Mouse (Mus musculus): Measurements from ENCODE around the gene Nbas. TPM values are rescaled to one million over a fixed set of nuclear protein-coding genes. Genes with fewer than 3 reads are reported as not detected.

The Nbas gene
- total RNA-seq, 1 experiment = 32.2 TPM

GRCm38 (mm10) chr12:13291453-13291852, 22.5 kb downstream of the Nbas start:
- Histone ChIP-seq H3K4me3 (ENCODE audit: insufficient read depth in 1 of 2, low read depth in 1 of 2, low read length in 2 of 2, poor library complexity in 1 of 2, severe bottlenecking in 1 of 2) (no peak overlapping the region), H3K9me3 (ENCODE audit: control insufficient read depth, insufficient read depth, low read depth, low read length) (no peaks in the 10 kb centered on the region), H3K9ac (ENCODE audit: insufficient read depth, low read depth, low read length, poor library complexity, severe bottlenecking) (no peak overlapping the region), H3K4me1 (ENCODE audit: control insufficient read depth in 2 of 2, insufficient read depth in 2 of 2, low read length in 2 of 2, poor library complexity in 1 of 2) (no peaks in the 10 kb centered on the region), H3K27ac (ENCODE audit: insufficient read depth, low read depth, low read length, poor library complexity, severe bottlenecking) (no peak overlapping the region), H3K36me3 (ENCODE audit: control insufficient read depth, insufficient read depth, low read length, poor library complexity, severe bottlenecking) (no peaks in the 10 kb centered on the region)
- in situ Hi-C loops (cut with MboI; ENCODE audit: low sequenced_read_pairs in 2 of 2, unreplicated experiment in 2 of 2) = loop anchor here in 1 of 2 experiments (10.0 kb wide), 1 partner anchor 57 kb away; no protein-coding TSS in a partner anchor
- TF ChIP-seq ZC3H11A (IDR thresholded peaks at IDR 0.05; ENCODE audit: borderline replicate concordance, low read depth, low read length) = no peak
- no peak for TF ChIP-seq ZNF384 (IDR thresholded peaks at IDR 0.05; ENCODE audit: low read depth, low read length)
- no peak for TF ChIP-seq MAFK (IDR thresholded peaks at IDR 0.05; ENCODE audit: insufficient read depth, low read depth, low read length)
- no peak for TF ChIP-seq HCFC1 (IDR thresholded peaks at IDR 0.05; ENCODE audit: borderline replicate concordance, insufficient read depth, low read length)
- TF ChIP-seq CHD2 (IDR thresholded peaks at IDR 0.05; ENCODE audit: low read depth, low read length) = no peak
- DNase-seq (ENCODE audit: low read depth, low spot score) = no peak

- no peak for TF ChIP-seq CHD2 (IDR thresholded peaks at IDR 0.05; ENCODE audit: low read depth, low read length)
- no peak for TF ChIP-seq ZNF384 (IDR thresholded peaks at IDR 0.05; ENCODE audit: low read depth, low read length)
- no peak for TF ChIP-seq HCFC1 (IDR thresholded peaks at IDR 0.05; ENCODE audit: borderline replicate concordance, insufficient read depth, low read length)
- no peak for TF ChIP-seq MAFK (IDR thresholded peaks at IDR 0.05; ENCODE audit: insufficient read depth, low read depth, low read length)
- TF ChIP-seq ZC3H11A (IDR thresholded peaks at IDR 0.05; ENCODE audit: borderline replicate concordance, low read depth, low read length) = no peak
- in situ Hi-C loops (cut with MboI; ENCODE audit: low sequenced_read_pairs in 2 of 2, unreplicated experiment in 2 of 2) = loop anchor here in 1 of 2 experiments (10.0 kb wide), 1 partner anchor 59 kb away; no protein-coding TSS in a partner anchor
- Histone ChIP-seq H3K9me3 (ENCODE audit: control insufficient read depth, insufficient read depth, low read depth, low read length) (no peaks in the 10 kb centered on the region), H3K27ac (ENCODE audit: insufficient read depth, low read depth, low read length, poor library complexity, severe bottlenecking) (no peak overlapping the region), H3K36me3 (ENCODE audit: control insufficient read depth, insufficient read depth, low read length, poor library complexity, severe bottlenecking) (no peaks in the 10 kb centered on the region), H3K4me3 (ENCODE audit: insufficient read depth in 1 of 2, low read depth in 1 of 2, low read length in 2 of 2, poor library complexity in 1 of 2, severe bottlenecking in 1 of 2) (no peak overlapping the region), H3K4me1 (ENCODE audit: control insufficient read depth in 2 of 2, insufficient read depth in 2 of 2, low read length in 2 of 2, poor library complexity in 1 of 2) (no peaks in the 10 kb centered on the region), H3K9ac (ENCODE audit: insufficient read depth, low read depth, low read length, poor library complexity, severe bottlenecking) (no peak overlapping the region)
- no peak for DNase-seq (ENCODE audit: low read depth, low spot score)
Measured at GRCm38 (mm10) chr12:13293421-13293881, 24.5 kb downstream of the Nbas start.

- in situ Hi-C loops (cut with MboI; ENCODE audit: low sequenced_read_pairs in 2 of 2, unreplicated experiment in 2 of 2) = no loop called here
- Histone ChIP-seq H3K4me1 (ENCODE audit: control insufficient read depth in 2 of 2, insufficient read depth in 2 of 2, low read length in 2 of 2, poor library complexity in 1 of 2) (no peaks in the 10 kb centered on the region), H3K36me3 (ENCODE audit: control insufficient read depth, insufficient read depth, low read length, poor library complexity, severe bottlenecking) (no peaks in the 10 kb centered on the region), H3K9me3 (ENCODE audit: control insufficient read depth, insufficient read depth, low read depth, low read length) (no peaks in the 10 kb centered on the region), H3K4me3 (ENCODE audit: insufficient read depth in 1 of 2, low read depth in 1 of 2, low read length in 2 of 2, poor library complexity in 1 of 2, severe bottlenecking in 1 of 2) (no peak overlapping the region), H3K9ac (ENCODE audit: insufficient read depth, low read depth, low read length, poor library complexity, severe bottlenecking) (no peak overlapping the region), H3K27ac (ENCODE audit: insufficient read depth, low read depth, low read length, poor library complexity, severe bottlenecking) (no peak overlapping the region)
- TF ChIP-seq CHD2 (IDR thresholded peaks at IDR 0.05; ENCODE audit: low read depth, low read length) (no peak), HCFC1 (IDR thresholded peaks at IDR 0.05; ENCODE audit: borderline replicate concordance, insufficient read depth, low read length) (no peak), ZC3H11A (IDR thresholded peaks at IDR 0.05; ENCODE audit: borderline replicate concordance, low read depth, low read length) (no peak), MAFK (IDR thresholded peaks at IDR 0.05; ENCODE audit: insufficient read depth, low read depth, low read length) (no peak), ZNF384 (IDR thresholded peaks at IDR 0.05; ENCODE audit: low read depth, low read length) (no peak)
- DNase-seq (ENCODE audit: low read depth, low spot score) = no peak
Measured at GRCm38 (mm10) chr12:13303037-13303436, 34.1 kb downstream of the Nbas start.

DNA sequence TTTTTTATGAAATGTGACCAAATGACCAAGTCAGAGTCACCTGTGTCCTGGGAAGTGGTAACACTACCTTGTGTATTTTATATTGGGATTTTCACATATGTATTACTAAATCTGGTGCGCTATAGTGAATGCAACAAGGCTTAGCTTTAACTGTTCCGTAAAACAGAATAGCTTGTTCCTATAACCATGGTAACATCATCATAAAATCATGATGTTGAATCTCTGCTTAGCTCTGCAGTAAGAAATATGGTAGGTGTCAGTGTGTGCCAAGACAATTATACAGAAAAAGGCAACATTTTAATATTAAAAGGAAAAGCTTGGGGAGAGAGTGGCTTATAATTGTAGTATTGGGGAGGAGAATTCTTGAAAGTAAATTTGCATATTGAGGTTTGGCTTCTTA, 45.0 kb downstream of the Nbas start:
- Histone ChIP-seq H3K4me3 (ENCODE audit: insufficient read depth in 1 of 2, low read depth in 1 of 2, low read length in 2 of 2, poor library complexity in 1 of 2, severe bottlenecking in 1 of 2) (no peak overlapping the region), H3K4me1 (ENCODE audit: control insufficient read depth in 2 of 2, insufficient read depth in 2 of 2, low read length in 2 of 2, poor library complexity in 1 of 2) (no peaks in the 10 kb centered on the region), H3K9ac (ENCODE audit: insufficient read depth, low read depth, low read length, poor library complexity, severe bottlenecking) (no peak overlapping the region), H3K27ac (ENCODE audit: insufficient read depth, low read depth, low read length, poor library complexity, severe bottlenecking) (no peak overlapping the region), H3K36me3 (ENCODE audit: control insufficient read depth, insufficient read depth, low read length, poor library complexity, severe bottlenecking) (no peaks in the 10 kb centered on the region; the same call in 1 of the 2 replicates), H3K9me3 (ENCODE audit: control insufficient read depth, insufficient read depth, low read depth, low read length) (no peaks in the 10 kb centered on the region)
- TF ChIP-seq CHD2 (IDR thresholded peaks at IDR 0.05; ENCODE audit: low read depth, low read length) = no peak
- TF ChIP-seq ZC3H11A (IDR thresholded peaks at IDR 0.05; ENCODE audit: borderline replicate concordance, low read depth, low read length) = no peak
- TF ChIP-seq ZNF384 (IDR thresholded peaks at IDR 0.05; ENCODE audit: low read depth, low read length) = no peak
- TF ChIP-seq MAFK (IDR thresholded peaks at IDR 0.05; ENCODE audit: insufficient read depth, low read depth, low read length) = no peak
- no peak for TF ChIP-seq HCFC1 (IDR thresholded peaks at IDR 0.05; ENCODE audit: borderline replicate concordance, insufficient read depth, low read length)
- no peak for DNase-seq (ENCODE audit: low read depth, low spot score)
- in situ Hi-C loops (cut with MboI; ENCODE audit: low sequenced_read_pairs in 2 of 2, unreplicated experiment in 2 of 2) = no loop called here
